Mouse (Mus musculus): ENCODE results near the gene Phkb.

- TF ChIP-seq CTCF (IDR thresholded peaks at IDR 0.05; ENCODE audit: borderline replicate concordance, control insufficient read depth, extremely low read depth, insufficient read depth, low read length, poor library complexity) (no peak), POLR2A (IDR thresholded peaks at IDR 0.05; ENCODE audit: control insufficient read depth, extremely low read depth, insufficient read depth, low read length, poor library complexity) (no peak)
Measured at GRCm38 (mm10) chr8:85879624-85880023, 38.9 kb downstream of the Phkb start.

Measured in thymus, adult 2 months (tissue).